Mouse (Mus musculus): ENCODE results near the gene Tsnaxip1. TPM values are rescaled to one million over a fixed set of nuclear protein-coding genes. Genes with fewer than 3 reads are reported as not detected.

Gene Tsnaxip1
- polyA plus RNA-seq, 2 experiments: 0.18 to 0.19 TPM

DNA sequence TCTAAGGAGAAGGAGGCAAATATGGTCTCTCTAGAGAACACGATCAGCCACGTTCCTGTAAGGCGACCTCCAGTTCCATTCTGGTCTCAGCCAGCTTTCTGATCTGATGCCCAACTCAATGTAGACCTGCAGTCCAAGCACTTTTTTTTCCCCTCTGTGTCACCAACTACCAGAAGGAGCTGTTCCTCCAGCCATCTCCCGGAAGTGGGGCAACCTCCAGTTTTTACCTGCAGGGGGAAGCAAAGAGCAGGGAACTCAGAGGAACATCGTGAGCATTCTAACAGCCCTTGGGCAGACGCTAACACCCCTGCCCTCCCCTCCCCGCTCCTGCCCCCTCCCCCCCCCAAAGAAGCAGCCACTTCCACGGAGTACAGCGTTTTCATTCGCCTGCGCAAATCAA, 7.8 kb downstream of the Tsnaxip1 start:
- WGBS: 25% methylated on average over 11 of the region's 11 CpGs
- no peak for ATAC-seq (ENCODE audit: low FRiP score, low read depth)
- H3K9ac ChIP-seq (ENCODE audit: low read depth, low read length, severe bottlenecking): no peak overlapping the region

DNA sequence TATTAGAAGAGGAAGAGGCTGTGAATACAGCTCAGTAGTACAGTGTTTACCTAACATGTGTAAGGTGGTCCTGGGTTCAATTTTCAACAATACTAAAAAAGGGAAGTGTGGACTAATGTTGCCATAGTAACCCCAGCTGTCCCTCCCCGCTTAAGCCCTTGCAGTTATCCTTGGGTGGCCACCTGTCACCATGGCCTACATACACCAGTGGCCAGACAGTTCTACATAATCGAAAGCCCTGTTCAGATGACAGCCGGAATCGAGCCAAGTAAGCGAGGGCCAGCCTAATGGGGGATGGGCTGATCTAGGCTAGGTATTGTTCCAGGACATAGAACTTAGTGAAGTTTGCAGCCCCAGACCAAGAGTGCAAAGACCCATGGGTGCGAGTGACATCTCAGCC, 9.5 kb downstream of the Tsnaxip1 start:
- H3K4me2 ChIP-seq (replicated peaks; ENCODE audit: low read depth, low read length, severe bottlenecking): no peak overlapping the region
- no peaks in the 10 kb centered on the region for H3K36me3 ChIP-seq (ENCODE audit: control insufficient read depth, insufficient read depth, low read length)
- no peak overlapping the region for H3K9ac ChIP-seq (ENCODE audit: low read depth, low read length, severe bottlenecking)
- H3K4me1 ChIP-seq (ENCODE audit: control insufficient read depth, insufficient read depth, low read length): no peaks in the 10 kb centered on the region
- 82% methylated on average over 6 of the region's 6 CpGs for WGBS
- H3K9me3 ChIP-seq (ENCODE audit: control insufficient read depth, low read length): no peaks in the 10 kb centered on the region
- no peak overlapping the region for H3K27ac ChIP-seq (replicated peaks; ENCODE audit: low read depth, low read length)
- no peak for DNase-seq (ENCODE audit: low spot score)
- TF ChIP-seq POLR2A (IDR thresholded peaks at IDR 0.05; ENCODE audit: borderline replicate concordance, extremely low read depth, insufficient read depth, insufficient read length): no peak
- ATAC-seq (ENCODE audit: low FRiP score, low read depth): no peak; the same call in 1 of the 2 replicates
- no peak overlapping the region for H3K4me3 ChIP-seq (replicated peaks; ENCODE audit: low read length)
- H3K27me3 ChIP-seq (ENCODE audit: control insufficient read depth, insufficient read depth, low read length): no peaks in the 10 kb centered on the region

More for the DNA sequence above, 7.8 kb downstream of the Tsnaxip1 start:
- H3K27ac ChIP-seq (replicated peaks; ENCODE audit: low read depth, low read length): no peak overlapping the region
- no peaks in the 10 kb centered on the region for H3K27me3 ChIP-seq (ENCODE audit: control insufficient read depth, insufficient read depth, low read length)
- H3K36me3 ChIP-seq (ENCODE audit: control insufficient read depth, insufficient read depth, low read length): no peaks in the 10 kb centered on the region
- TF ChIP-seq POLR2A (IDR thresholded peaks at IDR 0.05; ENCODE audit: borderline replicate concordance, extremely low read depth, insufficient read depth, insufficient read length): no peak
- H3K4me1 ChIP-seq (ENCODE audit: control insufficient read depth, insufficient read depth, low read length): no peaks in the 10 kb centered on the region
- no peak overlapping the region for H3K4me2 ChIP-seq (replicated peaks; ENCODE audit: low read depth, low read length, severe bottlenecking)
- H3K9me3 ChIP-seq (ENCODE audit: control insufficient read depth, low read length): no peaks in the 10 kb centered on the region
- no peak for DNase-seq (ENCODE audit: low spot score)
- no peak overlapping the region for H3K4me3 ChIP-seq (replicated peaks; ENCODE audit: low read length)

DNA sequence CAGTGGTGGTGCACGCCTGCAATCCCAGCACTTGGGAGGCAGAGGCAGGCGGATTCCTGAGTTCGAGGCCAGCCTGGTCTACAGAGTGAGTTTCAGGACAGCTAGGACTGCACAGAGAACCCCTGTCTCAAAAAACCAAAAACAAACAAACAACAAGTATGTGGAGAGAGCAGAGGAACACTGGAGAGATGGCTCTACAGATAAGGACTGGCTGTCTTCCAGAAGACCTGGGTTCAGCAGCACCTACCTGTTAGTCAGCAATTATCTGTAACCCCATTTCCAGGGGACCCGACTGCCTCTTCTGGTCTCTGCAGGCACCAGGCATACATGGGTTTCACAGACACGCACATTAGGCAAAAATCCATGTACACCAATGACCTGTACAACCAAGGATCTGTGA, 11.7 kb downstream of the Tsnaxip1 start:
- ATAC-seq (ENCODE audit: low FRiP score, low read depth): no peak
- DNase-seq (ENCODE audit: low spot score): no peak
- Histone ChIP-seq H3K27me3 (ENCODE audit: control insufficient read depth, insufficient read depth, low read length) (no peaks in the 10 kb centered on the region), H3K9me3 (ENCODE audit: control insufficient read depth, low read length) (no peaks in the 10 kb centered on the region), H3K4me3 (replicated peaks; ENCODE audit: low read length) (no peak overlapping the region), H3K36me3 (ENCODE audit: control insufficient read depth, insufficient read depth, low read length) (peaks cover 11% of the 10 kb centered on the region), H3K4me2 (replicated peaks; ENCODE audit: low read depth, low read length, severe bottlenecking) (no peak overlapping the region), H3K27ac (replicated peaks; ENCODE audit: low read depth, low read length) (no peak overlapping the region), H3K9ac (ENCODE audit: low read depth, low read length, severe bottlenecking) (no peak overlapping the region), H3K4me1 (ENCODE audit: control insufficient read depth, insufficient read depth, low read length) (no peaks in the 10 kb centered on the region)
- no peak for TF ChIP-seq POLR2A (IDR thresholded peaks at IDR 0.05; ENCODE audit: borderline replicate concordance, extremely low read depth, insufficient read depth, insufficient read length)
- 80% methylated on average over 5 of the region's 5 CpGs for WGBS

DNA sequence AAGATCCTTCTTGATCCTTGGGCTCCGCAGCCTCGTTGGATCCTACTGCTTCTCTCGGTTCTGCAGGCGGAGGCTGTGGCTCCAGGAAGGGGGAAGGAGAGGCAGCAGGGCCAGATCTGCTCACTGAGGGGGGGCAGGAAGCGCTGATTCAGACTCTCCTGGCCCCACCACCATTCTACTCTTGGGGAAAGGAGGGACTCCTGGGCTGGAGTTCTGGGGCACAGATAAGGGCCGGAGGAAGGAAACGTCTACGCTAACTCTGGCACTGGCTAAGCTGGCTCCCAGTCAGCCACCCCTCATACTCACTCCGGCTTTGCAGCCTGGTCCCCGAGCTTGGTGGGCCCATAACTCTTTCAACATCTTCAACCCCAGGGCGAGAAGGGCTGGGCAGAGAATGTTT, 19.1 kb downstream of the Tsnaxip1 start:
- ATAC-seq (ENCODE audit: low FRiP score, low read depth): no peak
- no peak for TF ChIP-seq POLR2A (IDR thresholded peaks at IDR 0.05; ENCODE audit: borderline replicate concordance, extremely low read depth, insufficient read depth, insufficient read length)
- H3K4me2 ChIP-seq (replicated peaks; ENCODE audit: low read depth, low read length, severe bottlenecking): no peak overlapping the region
- H3K27ac ChIP-seq (replicated peaks; ENCODE audit: low read depth, low read length): no peak overlapping the region
- no peak overlapping the region for H3K9ac ChIP-seq (ENCODE audit: low read depth, low read length, severe bottlenecking)
- no peak overlapping the region for H3K4me3 ChIP-seq (replicated peaks; ENCODE audit: low read length)
- H3K9me3 ChIP-seq (ENCODE audit: control insufficient read depth, low read length): no peaks in the 10 kb centered on the region
- H3K4me1 ChIP-seq (ENCODE audit: control insufficient read depth, insufficient read depth, low read length): peaks cover 6% of the 10 kb centered on the region; the same call in 1 of the 2 replicates
- DNase-seq (ENCODE audit: low spot score): no peak
- WGBS: 86% methylated on average over 10 of the region's 11 CpGs
- no peaks in the 10 kb centered on the region for H3K27me3 ChIP-seq (ENCODE audit: control insufficient read depth, insufficient read depth, low read length)
- H3K36me3 ChIP-seq (ENCODE audit: control insufficient read depth, insufficient read depth, low read length): peaks cover 60% of the 10 kb centered on the region

GRCm38 (mm10) chr8:105850014-105850413, 22.5 kb downstream of the Tsnaxip1 start:
- H3K9me3 ChIP-seq (ENCODE audit: control insufficient read depth, low read length): no peaks in the 10 kb centered on the region
- no peak for TF ChIP-seq POLR2A (IDR thresholded peaks at IDR 0.05; ENCODE audit: borderline replicate concordance, extremely low read depth, insufficient read depth, insufficient read length)
- no peak for ATAC-seq (ENCODE audit: low FRiP score, low read depth)
- H3K4me1 ChIP-seq (ENCODE audit: control insufficient read depth, insufficient read depth, low read length): peaks cover 6% of the 10 kb centered on the region; the same call in 1 of the 2 replicates
- no peak overlapping the region for H3K9ac ChIP-seq (ENCODE audit: low read depth, low read length, severe bottlenecking)
- H3K4me3 ChIP-seq (replicated peaks; ENCODE audit: low read length): no peak overlapping the region
- H3K4me2 ChIP-seq (replicated peaks; ENCODE audit: low read depth, low read length, severe bottlenecking): no peak overlapping the region
- WGBS: 88% methylated on average over 4 of the region's 4 CpGs
- no peak for DNase-seq (ENCODE audit: low spot score)
- H3K27me3 ChIP-seq (ENCODE audit: control insufficient read depth, insufficient read depth, low read length): no peaks in the 10 kb centered on the region
- H3K27ac ChIP-seq (replicated peaks; ENCODE audit: low read depth, low read length): no peak overlapping the region
- peaks cover 42% of the 10 kb centered on the region for H3K36me3 ChIP-seq (ENCODE audit: control insufficient read depth, insufficient read depth, low read length)

DNA sequence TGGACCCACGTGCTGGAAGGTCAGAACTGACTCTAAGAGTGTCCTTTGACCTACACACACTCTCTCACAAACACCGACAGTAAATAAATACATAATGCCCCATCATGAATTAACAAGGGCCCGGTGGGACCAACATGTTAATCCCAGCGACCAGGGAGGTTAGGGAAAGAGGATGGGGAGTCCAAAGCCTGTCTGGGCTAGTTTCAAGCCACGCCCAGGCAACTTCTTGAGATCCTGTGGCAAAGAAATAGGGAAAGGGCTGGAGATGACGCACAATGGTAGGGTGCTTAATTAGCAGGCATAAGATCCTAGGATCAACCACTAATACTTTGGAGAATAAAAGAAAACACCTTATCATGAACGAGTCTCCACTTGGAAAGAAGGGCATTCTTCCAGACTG, 23.1 kb downstream of the Tsnaxip1 start:
- H3K27me3 ChIP-seq (ENCODE audit: control insufficient read depth, insufficient read depth, low read length): no peaks in the 10 kb centered on the region
- DNase-seq (ENCODE audit: low spot score) (no peak), ATAC-seq (ENCODE audit: low FRiP score, low read depth) (no peak)
- H3K9me3 ChIP-seq (ENCODE audit: control insufficient read depth, low read length): no peaks in the 10 kb centered on the region
- TF ChIP-seq POLR2A (IDR thresholded peaks at IDR 0.05; ENCODE audit: borderline replicate concordance, extremely low read depth, insufficient read depth, insufficient read length): no peak
- no peak overlapping the region for H3K27ac ChIP-seq (replicated peaks; ENCODE audit: low read depth, low read length)
- WGBS: 77% methylated on average over 7 of the region's 7 CpGs
- H3K9ac ChIP-seq (ENCODE audit: low read depth, low read length, severe bottlenecking): 0 out of 2 replicates have a peak overlapping the region, but pooled peaks have one; percentile 6
- peaks cover 36% of the 10 kb centered on the region for H3K36me3 ChIP-seq (ENCODE audit: control insufficient read depth, insufficient read depth, low read length)
- H3K4me1 ChIP-seq (ENCODE audit: control insufficient read depth, insufficient read depth, low read length): peaks cover 6% of the 10 kb centered on the region; the same call in 1 of the 2 replicates
- peak overlapping the region; percentile 33 for H3K4me2 ChIP-seq (replicated peaks; ENCODE audit: low read depth, low read length, severe bottlenecking)
- no peak overlapping the region; the same call in 1 of the 2 replicates for H3K4me3 ChIP-seq (replicated peaks; ENCODE audit: low read length)
